Mouse (Mus musculus): ENCODE measurements around the gene Ttll8.

Ttll8 gene

DNA sequence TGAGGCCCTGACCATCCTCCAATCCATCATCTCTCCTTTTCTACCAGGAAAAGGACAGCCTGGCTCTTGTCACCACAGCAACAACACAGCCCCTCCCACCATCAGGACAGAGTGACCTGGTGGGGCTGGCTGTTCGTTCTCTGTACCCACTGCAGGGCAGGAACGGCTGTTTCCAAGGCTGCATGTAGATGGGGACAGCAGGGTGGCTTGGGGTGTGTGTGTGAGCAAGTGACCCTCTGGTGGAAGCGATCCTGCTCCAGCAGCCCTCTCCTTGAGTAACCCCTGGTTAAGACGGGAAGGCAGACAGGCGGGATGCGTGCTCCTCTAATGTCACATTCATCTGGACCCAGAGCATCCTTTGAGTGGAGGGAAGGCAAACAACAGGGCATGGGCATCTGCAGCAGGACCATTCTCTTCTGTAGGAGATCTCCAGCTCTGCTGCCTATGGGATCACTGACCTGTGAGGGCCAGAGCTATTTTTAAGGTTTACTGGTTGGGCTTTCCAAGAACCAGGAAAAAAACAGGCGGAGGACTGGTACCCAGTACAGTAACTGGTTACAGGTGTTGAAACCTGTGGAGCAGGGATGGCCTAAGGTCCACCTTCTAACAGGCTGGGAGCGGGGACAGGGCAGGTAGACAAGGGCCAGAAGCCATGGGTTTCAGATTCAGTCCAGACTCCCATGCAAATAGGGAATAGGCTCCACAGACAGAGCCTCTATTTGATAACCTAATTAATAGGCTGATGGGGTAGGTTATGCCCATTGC, 94.8 kb downstream of the Ttll8 start:
- DNase-seq, result no peak

DNA sequence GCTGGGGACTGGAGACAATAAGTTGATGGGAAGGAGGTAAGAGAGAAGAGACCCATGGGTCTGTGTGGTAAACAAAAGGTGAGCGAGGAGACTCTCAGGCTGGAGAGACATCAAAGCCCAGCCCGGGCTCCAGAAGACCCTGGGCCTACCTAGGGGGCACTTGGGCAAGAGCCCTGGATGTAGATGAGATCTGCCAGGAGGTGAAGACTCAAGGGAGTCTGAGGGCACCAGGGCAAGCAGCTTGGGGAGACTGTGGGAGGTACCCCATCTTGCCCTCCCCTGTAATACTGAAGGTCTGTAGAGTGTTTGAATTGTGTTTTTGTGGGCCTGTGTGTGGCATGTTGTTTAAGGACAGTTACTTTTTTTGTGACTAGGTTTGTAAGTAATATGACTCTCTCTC, 95.5 kb downstream of the Ttll8 start:
- no peak for DNase-seq

DNA sequence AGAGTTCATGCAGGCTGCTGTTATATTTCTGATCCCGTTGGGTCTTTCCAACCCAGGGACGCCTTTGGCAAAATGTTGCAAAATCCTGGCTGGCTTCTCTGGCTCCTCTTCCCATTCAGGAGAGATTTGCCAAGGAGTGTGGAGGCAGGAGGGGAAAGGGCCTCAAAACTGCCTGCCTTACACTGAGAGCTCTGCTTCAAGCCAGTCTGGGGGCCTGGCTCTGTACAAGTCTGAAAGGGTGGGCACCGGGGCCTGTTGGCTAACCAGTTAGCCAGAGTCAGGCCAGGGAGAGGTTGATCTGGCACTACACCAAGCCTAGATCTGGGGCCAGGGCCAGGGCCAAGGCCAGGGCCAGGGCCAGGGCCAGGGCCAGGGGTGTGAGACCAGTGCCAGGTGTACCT, 96.1 kb downstream of the Ttll8 start:
- DNase-seq, result no peak

DNA sequence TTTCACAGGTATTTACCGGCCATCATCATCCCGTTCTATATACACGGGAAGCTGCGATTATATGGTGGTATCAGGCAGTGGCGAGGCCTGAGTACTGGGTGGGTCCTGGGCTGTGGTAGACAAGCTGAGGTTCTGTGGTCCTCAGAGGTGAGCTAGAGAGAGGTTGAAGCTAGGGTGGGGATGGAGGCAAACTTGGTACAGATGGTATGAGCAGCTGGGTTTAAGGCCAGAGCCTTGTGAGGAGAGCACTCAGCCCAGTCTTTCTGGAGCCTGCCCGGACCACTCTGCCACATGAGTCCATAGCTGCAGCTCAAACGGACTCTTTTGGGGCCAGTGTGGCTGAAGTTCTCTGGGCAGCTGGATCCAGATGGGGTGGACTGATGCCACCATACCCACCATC, 96.9 kb downstream of the Ttll8 start:
- DNase-seq, result no peak

DNA sequence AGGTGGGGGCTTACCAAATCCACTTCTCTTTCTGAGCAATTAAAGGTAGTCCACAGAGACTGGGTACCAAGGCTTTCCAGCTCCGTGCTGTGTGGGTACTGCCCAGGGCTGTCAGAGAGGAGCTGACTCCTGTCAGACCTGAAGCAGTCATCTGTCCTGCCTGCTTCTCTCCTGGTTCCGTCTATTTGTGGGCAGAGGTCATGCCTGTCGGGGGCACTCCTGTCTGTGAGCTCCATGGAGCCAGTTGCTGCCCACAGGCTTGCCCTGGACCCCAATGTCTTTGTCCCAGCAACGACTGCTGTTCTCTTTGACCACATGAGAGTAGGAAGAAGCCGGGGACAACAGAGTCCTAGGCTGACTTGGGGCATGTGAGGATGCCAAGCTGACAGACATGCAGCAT, 97.6 kb downstream of the Ttll8 start:
- no peak for DNase-seq

DNA sequence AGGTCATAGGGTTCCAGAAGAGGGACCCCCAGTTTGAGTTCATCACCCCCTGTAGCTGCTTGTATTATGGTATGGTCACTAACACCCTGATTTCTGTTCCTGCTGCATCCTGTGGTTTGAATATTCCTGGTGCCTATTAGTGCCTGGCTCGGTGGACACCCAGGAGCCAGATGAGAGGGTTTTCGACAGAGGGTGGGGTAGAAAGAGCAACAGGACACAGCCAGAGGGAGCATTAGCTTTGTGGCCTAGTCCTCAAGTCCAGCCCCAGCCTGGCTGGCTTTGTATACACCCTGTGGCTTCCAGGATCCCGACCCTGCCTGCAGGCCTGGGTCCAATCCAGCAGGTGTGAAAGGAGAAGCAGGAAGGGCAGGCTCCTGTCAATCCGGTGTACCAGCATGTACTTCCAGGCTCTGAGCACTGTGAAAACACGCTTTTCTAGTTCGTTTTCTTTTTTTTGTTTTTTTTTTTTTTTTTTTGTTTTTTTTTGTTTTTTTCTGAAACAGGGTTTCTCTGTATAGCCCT, 98.3 kb downstream of the Ttll8 start:
- DNase-seq, result no peak

DNA sequence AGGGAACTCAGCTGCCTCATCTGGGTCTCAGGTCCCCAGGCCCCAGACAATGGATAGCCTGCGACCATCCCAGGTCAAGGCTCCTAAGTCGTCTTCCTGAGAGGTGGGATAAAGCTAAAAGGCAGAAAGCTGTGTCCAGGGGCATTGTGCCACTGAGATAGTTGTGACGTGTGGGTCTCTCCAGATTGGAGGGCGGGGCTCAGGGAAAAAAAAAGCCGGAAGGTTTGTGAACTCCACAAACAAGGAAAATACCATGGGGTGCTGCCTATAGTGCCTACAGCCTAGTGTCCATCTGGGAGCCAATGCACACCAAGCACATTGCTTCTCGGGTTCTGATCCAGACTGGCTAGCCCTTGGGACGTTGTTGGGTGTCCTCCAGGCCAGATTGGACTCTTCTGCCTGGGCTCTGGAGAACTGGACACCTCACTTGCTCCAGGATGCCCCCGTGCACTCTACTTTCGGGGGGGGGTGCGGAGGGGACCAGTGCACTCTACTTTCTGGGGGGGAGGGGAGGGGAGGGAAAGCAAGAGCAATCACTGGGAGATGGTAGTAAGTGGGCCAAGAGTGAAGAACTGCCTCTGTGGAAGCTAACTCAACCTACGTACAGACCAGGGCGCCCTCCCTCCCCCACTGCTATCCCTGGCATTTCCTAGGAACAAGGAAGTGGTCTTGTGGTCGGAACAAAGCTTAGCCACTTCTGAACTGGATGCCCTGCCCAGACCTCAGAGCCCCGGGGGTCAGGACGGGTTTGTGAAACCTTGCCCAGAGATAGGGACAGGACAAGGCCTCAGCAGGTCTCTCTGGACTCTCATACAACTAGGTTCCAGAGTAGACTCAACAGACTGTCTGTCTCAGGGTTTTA, 99.0 kb downstream of the Ttll8 start:
- DNase-seq, result no peak

DNA sequence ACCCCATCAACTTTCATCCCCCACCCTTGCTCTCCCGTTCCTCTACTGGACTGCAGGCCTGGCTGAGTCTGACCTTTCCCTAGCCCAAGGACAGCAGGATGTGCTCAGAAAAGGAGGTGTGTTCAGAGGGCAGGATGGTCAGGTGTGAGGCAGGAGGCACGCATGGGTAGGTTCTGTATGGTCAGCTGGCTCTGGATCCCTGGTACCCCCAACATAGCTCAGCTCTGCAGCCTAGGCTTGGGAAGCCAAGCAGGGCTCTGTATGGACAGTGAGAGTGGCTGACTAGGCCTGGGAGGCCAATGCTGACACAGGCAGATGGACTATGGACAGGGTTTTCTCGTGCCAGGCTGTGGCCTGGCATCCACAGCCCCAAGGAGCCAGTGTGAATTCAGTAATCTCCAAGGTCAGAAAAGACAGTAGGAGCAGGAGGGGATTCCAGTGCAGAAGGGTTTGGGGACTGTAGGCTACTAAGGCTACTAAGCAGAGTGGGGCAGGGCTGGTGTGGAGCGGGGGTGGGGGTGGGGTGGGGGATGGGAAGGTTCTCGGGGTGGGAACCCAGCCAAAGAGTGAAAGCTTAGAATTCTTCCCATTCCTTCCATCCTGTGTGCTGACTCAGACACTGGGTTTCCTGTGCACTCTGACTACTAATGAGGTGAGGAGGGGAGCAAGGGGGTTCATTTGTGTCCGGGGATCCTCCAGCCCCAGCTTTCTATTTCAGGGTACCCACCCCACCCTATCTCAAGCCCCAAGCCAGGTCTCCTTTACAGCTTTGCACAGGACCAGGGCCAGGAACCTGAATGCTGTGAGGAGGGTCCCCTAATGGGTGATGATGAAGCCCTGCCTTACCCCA, 99.9 kb downstream of the Ttll8 start:
- no peak for DNase-seq

DNA sequence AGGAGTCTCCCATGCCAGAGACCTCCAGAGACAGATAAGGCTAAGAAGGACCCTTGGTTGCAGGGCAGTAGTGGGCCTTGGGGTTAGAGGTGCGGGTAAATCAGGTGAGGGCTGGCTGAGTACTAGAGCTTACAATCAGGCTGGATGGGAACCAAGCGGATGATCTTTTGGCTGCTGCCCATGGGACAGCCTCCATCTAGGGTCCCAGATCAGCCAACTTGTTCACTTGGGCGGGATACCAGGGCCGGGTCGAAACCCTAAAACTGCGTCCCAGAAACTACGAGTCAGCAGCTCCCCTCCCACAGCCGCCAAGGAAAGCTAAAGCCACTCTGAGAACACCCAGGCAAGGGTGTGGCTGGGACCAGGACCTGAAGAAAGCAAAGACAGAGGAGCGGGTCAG, 101.1 kb downstream of the Ttll8 start:
- no peak for DNase-seq

DNA sequence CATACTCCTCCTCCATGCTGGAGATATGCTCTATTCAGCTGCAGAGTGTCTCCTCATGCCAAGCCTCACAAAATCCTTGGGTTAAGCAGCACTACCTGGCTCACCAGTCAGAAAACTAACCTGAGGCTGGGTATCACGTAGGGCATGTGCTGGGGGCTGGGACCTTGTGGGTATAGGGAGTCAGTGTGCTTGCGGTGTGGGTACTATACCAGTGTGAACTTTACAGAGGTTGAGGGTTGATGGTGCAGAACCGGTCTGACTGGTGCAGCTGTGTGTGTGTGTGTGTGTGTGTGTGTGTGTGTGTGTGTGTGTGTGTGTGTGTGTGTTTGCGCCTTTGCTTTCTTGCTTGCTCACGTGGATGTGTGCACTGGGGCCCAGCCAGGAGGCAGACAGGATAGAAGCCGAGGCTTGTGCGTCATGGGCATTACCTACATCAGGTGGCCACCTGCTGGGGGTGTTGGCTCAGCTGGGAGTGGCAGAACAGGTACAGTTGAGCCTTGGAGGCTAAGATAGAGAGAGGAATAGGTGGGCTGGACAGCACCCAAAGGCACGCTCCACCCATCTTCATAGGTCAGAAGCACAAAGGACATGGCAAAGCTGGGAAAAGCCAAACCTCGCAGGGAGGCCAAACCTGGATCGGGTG, 102.6 kb downstream of the Ttll8 start:
- DNase-seq, result no peak

DNA sequence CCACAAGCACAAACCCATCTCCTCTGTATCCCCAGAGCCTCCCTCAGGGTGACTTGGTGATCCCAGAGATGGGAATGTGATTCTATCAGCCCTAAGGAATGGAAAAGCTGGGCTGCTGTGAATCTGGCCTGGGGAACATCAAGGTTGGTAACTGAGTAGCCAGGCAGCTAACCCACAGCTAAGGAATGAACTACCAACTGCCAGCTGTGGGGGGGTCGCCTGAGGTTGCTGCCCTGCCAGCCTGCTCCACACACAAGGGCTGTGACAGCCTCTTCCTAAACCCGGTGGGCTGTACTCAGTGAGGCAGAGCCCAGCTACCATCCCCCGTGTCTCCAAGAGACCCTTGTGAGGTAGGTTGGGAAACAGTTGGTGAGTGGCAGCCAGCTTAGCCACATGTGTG, 103.1 kb downstream of the Ttll8 start:
- DNase-seq, result no peak

DNA sequence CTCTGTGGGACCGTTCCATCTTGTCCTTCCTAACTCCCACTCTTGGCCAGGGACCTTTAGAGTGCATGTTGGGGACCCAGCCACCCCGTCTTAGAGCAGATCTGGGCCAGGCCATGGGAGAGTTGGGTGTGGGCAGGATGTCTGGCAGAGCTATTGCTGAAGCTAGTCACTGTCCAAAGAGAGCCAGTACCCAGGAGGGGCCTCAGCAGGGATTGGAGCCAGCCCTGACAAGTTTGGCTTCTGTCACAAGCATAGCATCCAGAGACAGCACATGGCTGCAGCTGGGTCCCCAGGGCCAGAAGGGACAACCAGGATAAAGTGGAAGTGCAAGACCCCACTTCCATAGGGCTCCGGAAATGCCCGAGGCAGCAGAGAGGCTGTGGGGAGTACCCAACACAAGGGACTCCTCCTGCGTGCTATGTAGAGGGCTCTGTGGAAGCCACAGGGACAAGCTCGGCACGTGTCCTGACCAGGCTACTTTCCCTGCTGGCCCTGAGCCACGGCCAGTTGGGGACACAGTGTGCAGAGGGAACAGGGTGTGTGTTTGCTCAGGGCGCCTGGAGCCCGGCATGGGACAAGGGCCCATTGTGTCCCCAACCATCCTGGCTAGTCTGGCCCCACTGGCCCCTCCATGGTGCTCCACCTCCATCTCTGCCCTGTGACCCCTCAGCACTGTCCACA, 103.9 kb downstream of the Ttll8 start:
- peak; percentile 66 for DNase-seq

DNA sequence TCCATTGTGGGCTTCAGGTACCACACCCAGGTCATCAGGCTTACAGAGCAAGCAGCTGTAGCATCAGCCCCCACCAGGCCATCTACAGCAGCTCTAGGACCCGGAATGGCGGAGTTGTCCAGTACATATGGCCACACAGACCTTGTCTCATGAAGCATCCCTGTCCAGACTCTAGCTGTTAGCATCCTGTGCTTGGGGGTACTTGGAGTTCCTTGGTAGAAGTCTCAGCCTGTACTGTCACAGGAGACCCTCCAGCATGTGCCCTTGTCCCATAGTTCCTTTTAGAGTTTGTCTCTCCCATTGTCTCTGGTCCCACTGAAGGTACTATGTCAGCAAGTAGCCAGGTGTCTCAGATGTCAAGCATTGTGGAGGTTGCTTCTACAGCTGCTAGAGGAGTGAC, 104.6 kb downstream of the Ttll8 start:
- no peak for DNase-seq

DNA sequence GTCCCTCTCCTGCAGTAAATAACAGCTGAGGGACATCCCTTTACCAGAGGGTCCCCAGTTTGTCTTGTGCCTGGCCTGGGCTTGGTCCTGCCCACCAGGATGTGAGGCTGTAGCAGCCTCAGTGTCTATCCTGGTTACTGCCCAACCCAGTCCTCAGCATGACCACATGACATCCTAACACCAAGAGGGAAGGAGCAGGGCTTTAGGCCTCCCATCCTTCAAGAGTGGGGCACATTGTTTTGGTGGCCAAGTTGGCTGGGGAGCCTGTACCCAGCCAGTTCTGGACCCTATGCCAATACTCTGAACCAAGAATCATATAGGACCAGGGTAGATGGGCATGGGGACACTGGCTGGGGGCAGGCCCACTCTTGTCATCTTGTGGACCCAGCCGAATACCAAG, 105.6 kb downstream of the Ttll8 start:
- DNase-seq, result no peak

DNA sequence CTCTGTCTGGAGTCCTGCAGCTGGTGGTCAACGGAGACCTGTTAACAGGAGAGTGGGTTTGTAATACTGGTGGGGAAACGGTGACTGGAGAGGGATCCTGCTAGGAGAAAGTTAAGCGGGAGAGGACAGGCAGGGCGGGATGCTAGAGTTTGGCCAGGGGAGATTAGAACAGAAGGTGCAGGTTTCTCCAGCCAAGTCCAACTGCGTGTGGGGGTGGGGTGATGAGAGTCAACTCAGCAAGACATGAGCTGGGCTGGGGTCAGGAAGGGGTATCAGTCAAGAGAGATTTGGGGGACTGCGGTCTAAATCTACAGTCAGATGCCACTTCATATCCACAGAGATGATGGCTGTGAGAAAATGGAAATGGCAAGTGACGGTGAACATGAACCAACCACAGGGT, 109.3 kb downstream of the Ttll8 start:
- DNase-seq, result no peak

DNA sequence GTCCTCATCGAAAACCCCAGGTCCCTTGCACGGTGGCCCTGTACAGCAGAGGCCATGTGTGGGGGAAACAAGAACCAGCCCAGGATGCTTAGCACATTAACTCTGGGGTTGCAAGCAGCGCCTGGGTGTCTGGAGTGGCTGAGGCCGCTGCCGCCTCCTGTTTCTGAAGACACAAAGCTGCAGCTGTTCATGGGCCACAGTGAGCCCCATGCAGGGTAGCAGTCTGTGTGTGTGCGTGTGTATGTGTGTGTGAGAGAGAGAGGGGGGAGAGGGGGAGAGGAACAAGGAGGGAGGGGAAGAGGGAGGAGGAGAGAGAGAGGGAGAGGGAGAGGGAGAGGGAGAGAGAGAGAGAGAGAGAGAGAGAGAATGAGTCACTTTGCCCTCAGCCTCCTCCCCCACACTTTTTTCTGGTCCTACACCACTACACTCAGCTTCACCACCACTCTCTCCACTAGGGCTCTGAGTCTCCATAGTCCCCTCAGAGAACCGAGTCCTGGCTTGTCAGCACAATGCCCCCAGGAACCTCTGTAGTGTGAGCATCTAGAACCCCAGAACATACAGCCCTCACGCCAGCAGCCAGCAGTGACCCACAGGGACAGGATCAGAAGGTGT, 110.6 kb downstream of the Ttll8 start:
- peak; percentile 44 for DNase-seq

DNA sequence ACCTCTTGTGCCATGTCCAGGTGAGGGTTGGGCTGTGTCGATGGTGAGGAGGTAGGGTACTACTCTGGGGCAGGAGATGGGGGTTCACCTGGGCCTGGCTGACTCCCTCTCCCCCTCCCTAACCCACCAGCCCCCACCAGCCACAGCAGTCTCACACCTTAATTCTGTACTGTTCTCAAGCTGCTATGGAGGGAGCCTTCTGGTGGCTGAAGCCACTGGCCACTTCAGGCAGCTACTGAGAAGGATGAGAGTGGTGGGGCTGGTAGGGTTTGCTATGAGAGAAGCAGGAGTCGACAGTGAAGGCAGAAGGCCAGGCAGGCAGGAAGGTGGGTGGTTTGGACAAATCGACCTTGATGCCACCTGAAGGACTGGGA, 111.9 kb downstream of the Ttll8 start:
- DNase-seq, result no peak

DNA sequence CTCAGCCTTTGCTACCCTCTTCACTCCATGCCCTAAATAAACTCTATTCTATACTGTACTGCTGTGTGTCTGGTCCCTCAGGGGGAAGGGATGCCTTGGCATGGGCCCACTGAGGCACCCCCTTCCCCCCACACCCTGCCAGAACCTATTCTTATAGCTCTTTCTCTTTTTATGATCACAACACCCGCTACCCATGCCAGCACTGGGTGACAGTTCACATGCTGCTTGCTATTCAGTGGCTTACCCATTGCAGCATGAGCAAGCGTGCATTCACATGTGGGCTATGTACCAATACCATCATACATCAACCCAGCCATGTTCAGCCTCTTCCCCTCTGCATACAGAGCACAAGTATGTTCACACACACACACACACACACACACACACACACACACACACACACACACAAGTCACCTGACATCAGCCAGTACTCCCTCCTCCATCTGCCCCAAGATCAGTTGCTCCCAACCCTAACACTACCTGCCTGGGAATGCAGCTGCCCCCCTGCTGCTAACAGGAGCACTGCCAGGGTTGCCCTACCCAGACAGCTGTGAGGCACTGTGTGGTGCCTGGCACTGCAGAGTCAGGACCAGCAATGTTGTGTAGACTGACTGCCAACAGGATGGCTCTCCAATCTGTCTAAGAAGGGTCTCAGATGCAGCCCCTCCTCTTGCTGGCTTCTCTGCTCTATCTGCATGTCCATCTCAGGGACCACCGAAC, 112.5 kb downstream of the Ttll8 start:
- DNase-seq, result no peak

DNA sequence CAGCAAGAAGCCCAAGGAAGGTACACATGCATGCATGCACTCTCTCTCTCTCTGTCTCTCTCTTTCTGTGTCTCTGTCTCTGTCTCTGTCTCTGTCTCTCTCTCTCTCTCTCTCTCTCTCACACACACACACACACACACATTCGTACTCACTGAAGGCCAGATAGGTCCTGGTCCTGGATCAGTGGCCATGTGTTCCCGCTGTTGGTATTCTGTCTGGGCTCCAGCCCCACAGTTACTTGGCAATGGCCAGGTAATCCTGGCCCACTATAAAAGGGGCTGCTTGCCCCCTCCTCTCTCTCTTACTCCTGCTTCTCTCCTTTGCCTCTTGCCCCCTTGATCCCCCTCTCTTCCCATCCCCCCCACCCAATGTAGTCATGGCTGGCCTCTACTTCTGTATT, 113.1 kb downstream of the Ttll8 start:
- DNase-seq, result no peak

Measured in right cerebral cortex, postnatal 14 days (tissue).